Comparison of ENCODE assay signal across 8 mouse cellular contexts in genomic region chr2:4880737-4881349, GRCm38 (mm10). TPM values are rescaled to one million over a fixed set of nuclear protein-coding genes. Genes with fewer than 3 reads are reported as not detected.
A peak's percentile ranks its signal among the peaks of the same experiment; 100 is the strongest.
DNase-seq lines count a peak whose midpoint lies in the region; ATAC-seq lines count a peak whose summit lies in the region.

No protein-coding gene starts in this region.

- WGBS in embryonic facial prominence, embryonic 14.5 days: 1% methylated on average over 20 of the region's 20 CpGs
- WGBS in hindbrain, embryonic 11.5 days: 2% methylated on average over 20 of the region's 20 CpGs
- WGBS in midbrain, embryonic 14.5 days: 1% methylated on average over 20 of the region's 20 CpGs

- peak overlapping the region; percentile 100 for H3K27ac ChIP-seq in embryonic facial prominence, embryonic 14.5 days (replicated peaks; ENCODE audit: low read depth, low read length)
- H3K27ac ChIP-seq in hindbrain, embryonic 11.5 days (ENCODE audit: low read depth, low read length): peak overlapping the region; percentile 100
- peak overlapping the region; percentile 100 for H3K27ac ChIP-seq in midbrain, embryonic 14.5 days (replicated peaks; ENCODE audit: low read depth, low read length)

- peak; percentile 34 for ATAC-seq in embryonic facial prominence, embryonic 14.5 days (ENCODE audit: low read depth)
- peak; percentile 61 for ATAC-seq in hindbrain, embryonic 11.5 days (ENCODE audit: low FRiP score)
- ATAC-seq in midbrain, embryonic 14.5 days (ENCODE audit: low FRiP score, low TSS enrichment): peak; percentile 25

- peaks cover 9% of the 10 kb centered on the region for H3K36me3 ChIP-seq in embryonic facial prominence, embryonic 14.5 days (ENCODE audit: control insufficient read depth, insufficient read depth, low read length)
- H3K36me3 ChIP-seq in hindbrain, embryonic 11.5 days (ENCODE audit: control insufficient read depth, insufficient read depth, low read length): no peaks in the 10 kb centered on the region
- peaks cover 10% of the 10 kb centered on the region for H3K36me3 ChIP-seq in midbrain, embryonic 14.5 days (ENCODE audit: control insufficient read depth, insufficient read depth, low read length)

- DNase-seq in heart, adult 18-20 months: peak; percentile 5 to 35
- no peak for DNase-seq in heart, adult 8-10 months (ENCODE audit: low spot score)
- peak; percentile 71 for DNase-seq in ZHBTc4 (ENCODE audit: low read depth, low spot score)
- peak; percentile 50 for DNase-seq in embryonic facial prominence, embryonic 14.5 days (ENCODE audit: low spot score)
- no peak for DNase-seq in hindbrain, embryonic 11.5 days (ENCODE audit: low spot score)
- DNase-seq in left cerebral cortex, postnatal 36 days (ENCODE audit: low spot score in 2 of 2): peak; percentile 31 to 41
- peak; percentile 55 for DNase-seq in midbrain, embryonic 14.5 days
- peak; percentile 36 for DNase-seq in testis, postnatal 14 days (ENCODE audit: low spot score)

- H3K4me3 ChIP-seq in embryonic facial prominence, embryonic 14.5 days (ENCODE audit: low read depth, low read length): peak overlapping the region; percentile 91
- peak overlapping the region; percentile 88 for H3K4me3 ChIP-seq in hindbrain, embryonic 11.5 days (ENCODE audit: low read depth, low read length)
- H3K4me3 ChIP-seq in midbrain, embryonic 14.5 days (replicated peaks; ENCODE audit: low read depth, low read length): peak overlapping the region; percentile 98

- no peaks in the 10 kb centered on the region for H3K27me3 ChIP-seq in embryonic facial prominence, embryonic 14.5 days (replicated peaks; ENCODE audit: control insufficient read depth, insufficient read depth, low read length)
- H3K27me3 ChIP-seq in hindbrain, embryonic 11.5 days (ENCODE audit: control insufficient read depth, insufficient read depth, low read length): no peaks in the 10 kb centered on the region
- no peaks in the 10 kb centered on the region for H3K27me3 ChIP-seq in midbrain, embryonic 14.5 days (ENCODE audit: control insufficient read depth, insufficient read depth, low read length)

- H3K9ac ChIP-seq in embryonic facial prominence, embryonic 14.5 days (ENCODE audit: low read depth, low read length): peak overlapping the region; percentile 99
- peak overlapping the region; percentile 99 for H3K9ac ChIP-seq in hindbrain, embryonic 11.5 days (ENCODE audit: low read depth, low read length)
- H3K9ac ChIP-seq in midbrain, embryonic 14.5 days (replicated peaks; ENCODE audit: low read length): peak overlapping the region; percentile 98

- H3K4me2 ChIP-seq in embryonic facial prominence, embryonic 14.5 days (ENCODE audit: low read depth, low read length): peak overlapping the region; percentile 73
- H3K4me2 ChIP-seq in hindbrain, embryonic 11.5 days (replicated peaks; ENCODE audit: low read depth, low read length): peak overlapping the region; percentile 78
- peak overlapping the region; percentile 68 for H3K4me2 ChIP-seq in midbrain, embryonic 14.5 days (ENCODE audit: low read length)

- no peaks in the 10 kb centered on the region for H3K9me3 ChIP-seq in embryonic facial prominence, embryonic 14.5 days (ENCODE audit: control insufficient read depth, low read length)
- H3K9me3 ChIP-seq in hindbrain, embryonic 11.5 days (ENCODE audit: control insufficient read depth, low read length): no peaks in the 10 kb centered on the region
- no peaks in the 10 kb centered on the region for H3K9me3 ChIP-seq in midbrain, embryonic 14.5 days (ENCODE audit: control insufficient read depth, low read length)

- peaks cover 14% of the 10 kb centered on the region for H3K4me1 ChIP-seq in embryonic facial prominence, embryonic 14.5 days (ENCODE audit: control insufficient read depth, insufficient read depth, low read length)
- peaks cover 4% of the 10 kb centered on the region; the same call in 1 of the 2 replicates for H3K4me1 ChIP-seq in hindbrain, embryonic 11.5 days (replicated peaks; ENCODE audit: control insufficient read depth, insufficient read depth, low read length)
- peaks cover 20% of the 10 kb centered on the region for H3K4me1 ChIP-seq in midbrain, embryonic 14.5 days (ENCODE audit: control insufficient read depth, insufficient read depth, low read length)

- intact Hi-C loops in left cerebral cortex, postnatal 36 days (cut with DNase I): no loop called here

RNA-seq across cellular contexts. Expression of gene Sephs1, which starts 0.5 kb away (rescaled TPM):
- 10 to 100 TPM; 12.0 to 13.0 TPM for total RNA-seq in heart, adult 18-20 months (2021)
- total RNA-seq in heart, adult 8-10 months (2022): 10 to 100 TPM; 10.1 to 15.0 (median 12.0) TPM
- polyA plus RNA-seq in embryonic facial prominence, embryonic 14.5 days (2014; fragmentation: Nextera tagmentation; extraction: Ambion mirVana): 76.1 and 86.6 TPM in 2 replicates
- 113 and 129 TPM in 2 replicates for polyA plus RNA-seq in hindbrain, embryonic 11.5 days (2014; fragmentation: Nextera tagmentation; extraction: Ambion mirVana)
- 10 to 100 TPM; 22.3 to 23.9 TPM for total RNA-seq in left cerebral cortex, postnatal 36 days (2021)
- 50.9 and 83.9 TPM in 2 replicates for polyA plus RNA-seq in midbrain, embryonic 14.5 days (2014; fragmentation: Nextera tagmentation; extraction: Ambion mirVana)

RNA-seq across cellular contexts. Expression of gene Phyh, which starts 38.0 kb away (rescaled TPM):
- 100 to 1,000 TPM; 810 to 890 TPM for total RNA-seq in heart, adult 18-20 months (2021)
- total RNA-seq in heart, adult 8-10 months (2022): 100 to 1,000 TPM; 845 to 879 (median 862) TPM
- polyA plus RNA-seq in embryonic facial prominence, embryonic 14.5 days (2014; fragmentation: Nextera tagmentation; extraction: Ambion mirVana): 38.2 and 44.1 TPM in 2 replicates
- polyA plus RNA-seq in hindbrain, embryonic 11.5 days (2014; fragmentation: Nextera tagmentation; extraction: Ambion mirVana): 47.0 and 50.1 TPM in 2 replicates
- total RNA-seq in left cerebral cortex, postnatal 36 days (2021): 100 to 1,000 TPM in 1 of 2 experiments, 10 to 100 TPM in 1; 90.4 to 104 TPM
- 63.1 and 64.3 TPM in 2 replicates for polyA plus RNA-seq in midbrain, embryonic 14.5 days (2014; fragmentation: Nextera tagmentation; extraction: Ambion mirVana)

Comparison
In these comparisons a context has a peak if more than half of its experiments do, and no peak if none do; other contexts are left out.
1. DNase-seq: peak in heart, adult 18-20 months (2 of 2), ZHBTc4 (single experiment), embryonic facial prominence, embryonic 14.5 days (single experiment), left cerebral cortex, postnatal 36 days (2 of 2), midbrain, embryonic 14.5 days (single experiment) and testis, postnatal 14 days (single experiment); none in heart, adult 8-10 months (single experiment) and hindbrain, embryonic 11.5 days (single experiment).
2. RNA of gene Phyh, which starts 38.0 kb away (total RNA-seq): 810 to 890 TPM in heart, adult 18-20 months and 845 to 879 TPM in heart, adult 8-10 months; 90.4 to 104 TPM in left cerebral cortex, postnatal 36 days; every median in the first group is over 4 times any median in the second.
3. Peak in every context shown above with its lines, with median percentiles within 50 percentile points of each other: ATAC-seq, H3K27ac ChIP-seq, H3K4me2 ChIP-seq, H3K4me3 ChIP-seq and H3K9ac ChIP-seq.